Mouse (Mus musculus) CD4-positive, CD25-positive, alpha-beta regulatory T cell, adult 2 months (primary cell): ENCODE results near the gene Actl10.
A peak's percentile ranks its signal among the peaks of the same experiment; 100 is the strongest.

Source experiments
- DNase-seq: peaks from one replicate; pipeline ENCODE4 v3.0.0-alpha.2; 2012; ENCODE audit warnings: low read depth, low spot score

Gene Actl10

DNA sequence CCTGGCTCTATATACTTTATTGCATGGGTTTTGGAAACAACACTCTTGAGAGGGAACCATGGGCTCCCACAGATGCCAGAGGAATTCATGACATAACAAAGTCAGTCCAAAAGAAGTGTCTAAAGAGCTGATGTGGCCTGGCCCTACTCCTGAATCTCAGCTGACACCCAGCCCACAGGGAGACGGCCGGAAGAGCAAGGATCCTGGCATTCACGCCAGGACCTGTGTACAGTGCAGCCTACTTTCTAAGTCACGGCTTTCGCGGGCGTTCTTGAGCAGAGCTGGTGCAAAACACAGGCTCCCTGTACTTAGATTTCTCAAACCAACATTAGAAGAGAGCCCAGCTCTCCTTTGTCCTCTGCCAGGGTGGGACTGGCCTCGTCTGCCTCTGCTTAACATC lies 29.0 kb downstream of the Actl10 start:
- no peak for DNase-seq

GRCm38 (mm10) chr2:154581421-154581820 lies 29.8 kb downstream of the Actl10 start:
- peak; percentile 25 for DNase-seq

- DNase-seq = no peak
Observed at GRCm38 (mm10) chr2:154583906-154584872, 32.6 kb downstream of the Actl10 start.

- DNase-seq = no peak
Observed at GRCm38 (mm10) chr2:154584931-154585601, 33.5 kb downstream of the Actl10 start.

GRCm38 (mm10) chr2:154586405-154586804 lies 34.8 kb downstream of the Actl10 start:
- DNase-seq = peak; percentile 40

DNA sequence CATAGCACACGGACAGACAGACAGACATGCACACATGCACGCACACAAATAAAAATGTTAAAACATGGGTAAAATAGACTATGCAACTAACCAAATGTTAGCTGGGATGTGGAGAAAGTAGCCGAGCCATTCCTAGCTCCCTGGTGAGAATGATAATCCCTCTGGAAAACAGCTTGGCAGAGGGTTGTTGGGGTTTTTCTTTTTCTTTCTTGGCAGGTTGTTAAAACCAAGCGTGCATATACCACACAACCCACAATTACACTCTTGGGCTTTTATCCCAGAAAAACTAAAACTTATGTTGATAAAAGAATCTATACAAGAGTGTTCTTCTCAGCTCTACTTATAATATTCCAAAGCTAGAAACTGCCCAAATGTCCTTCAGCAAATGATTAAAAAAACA lies 37.5 kb downstream of the Actl10 start:
- no peak for DNase-seq

- no peak for DNase-seq
Observed at GRCm38 (mm10) chr2:154591239-154591638, 39.7 kb downstream of the Actl10 start.

GRCm38 (mm10) chr2:154593025-154593424 lies 41.4 kb downstream of the Actl10 start:
- peak; percentile 75 for DNase-seq

DNA sequence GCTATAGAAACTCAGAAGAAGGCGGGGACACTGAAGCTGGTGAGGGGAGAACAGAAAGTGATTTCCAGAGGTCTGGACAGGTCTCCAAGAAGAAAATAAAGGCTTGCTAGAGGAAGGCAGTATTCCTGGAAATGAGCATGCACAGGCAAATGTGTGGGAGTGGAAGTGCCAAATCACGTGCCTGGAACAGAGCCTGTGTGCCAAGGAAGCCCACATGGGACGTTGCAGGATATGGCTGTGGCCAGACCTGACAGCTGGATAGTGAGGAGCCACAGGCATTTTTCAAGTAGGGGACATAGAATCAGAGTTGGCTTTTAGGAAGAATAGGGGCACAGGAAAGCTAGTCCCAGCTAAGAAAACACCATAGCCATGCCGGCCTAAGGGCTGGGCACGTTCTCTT lies 44.2 kb downstream of the Actl10 start:
- DNase-seq = no peak

DNA sequence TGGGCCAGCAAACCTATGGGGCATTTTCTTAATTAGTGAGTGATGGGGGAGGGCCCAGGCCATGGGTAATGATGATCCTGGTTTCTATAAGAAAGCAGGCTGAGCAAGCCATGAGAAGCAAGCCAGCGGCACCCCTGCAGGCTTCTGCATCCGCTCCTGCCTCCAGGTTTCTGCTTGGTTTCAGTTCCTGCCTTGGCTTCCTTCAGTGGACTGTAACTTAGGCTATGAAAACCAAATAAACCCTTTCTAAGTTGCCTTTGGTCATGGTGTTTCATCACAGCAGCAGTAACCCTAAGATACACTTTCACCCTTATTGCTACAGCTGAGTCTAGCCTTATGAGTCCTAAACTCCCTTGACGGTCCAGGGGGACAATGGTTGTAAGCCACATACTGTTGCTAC lies 45.8 kb downstream of the Actl10 start:
- DNase-seq = no peak

DNA sequence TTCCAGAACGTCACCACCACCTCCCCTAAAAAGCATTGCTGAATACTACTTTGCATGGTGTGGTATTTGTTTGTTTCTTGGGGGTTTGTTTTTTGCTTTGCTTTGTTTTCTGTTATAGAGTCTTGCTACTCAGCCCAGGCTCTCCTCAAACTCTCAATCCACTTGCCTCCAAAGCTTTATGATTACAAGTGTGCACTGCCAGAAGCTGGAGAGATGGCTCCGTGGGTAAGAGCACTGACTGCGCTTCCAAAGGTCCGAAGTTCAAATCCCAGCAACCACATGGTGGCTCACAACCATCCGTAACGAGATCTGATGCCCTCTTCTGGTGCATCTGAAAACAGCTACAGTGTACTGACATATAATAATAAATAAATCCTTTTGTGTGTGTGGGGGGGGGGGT lies 49.0 kb downstream of the Actl10 start:
- no peak for DNase-seq

GRCm38 (mm10) chr2:154601324-154601723 lies 49.7 kb downstream of the Actl10 start:
- no peak for DNase-seq
